Mouse (Mus musculus) thymus, postnatal 36 days (tissue): Measurements from ENCODE around the gene Cog8.

Source experiments
- DNase-seq, 2 experiments: peaks; one replicate each; pipeline ENCODE4 v3.0.0; 2022; ENCODE audit warnings: mixed read lengths in 2 of 2

Gene Cog8

GRCm38 (mm10) chr8:107056076-107056972 is at the start of gene Cog8, which contains the start of gene Nip7:
TSS of gene Cog8 (minus strand) at chr8:107056689.
TSS of gene Nip7 (plus strand) at chr8:107056877.
- DNase-seq: peak; percentile 92 to 95

- DNase-seq: peak; percentile 67 to 73
Observed at GRCm38 (mm10) chr8:107104547-107104946, 48.1 kb upstream of the Cog8 start.

GRCm38 (mm10) chr8:107100635-107101034 is 44.1 kb upstream of the Cog8 start:
- DNase-seq: no peak

DNA sequence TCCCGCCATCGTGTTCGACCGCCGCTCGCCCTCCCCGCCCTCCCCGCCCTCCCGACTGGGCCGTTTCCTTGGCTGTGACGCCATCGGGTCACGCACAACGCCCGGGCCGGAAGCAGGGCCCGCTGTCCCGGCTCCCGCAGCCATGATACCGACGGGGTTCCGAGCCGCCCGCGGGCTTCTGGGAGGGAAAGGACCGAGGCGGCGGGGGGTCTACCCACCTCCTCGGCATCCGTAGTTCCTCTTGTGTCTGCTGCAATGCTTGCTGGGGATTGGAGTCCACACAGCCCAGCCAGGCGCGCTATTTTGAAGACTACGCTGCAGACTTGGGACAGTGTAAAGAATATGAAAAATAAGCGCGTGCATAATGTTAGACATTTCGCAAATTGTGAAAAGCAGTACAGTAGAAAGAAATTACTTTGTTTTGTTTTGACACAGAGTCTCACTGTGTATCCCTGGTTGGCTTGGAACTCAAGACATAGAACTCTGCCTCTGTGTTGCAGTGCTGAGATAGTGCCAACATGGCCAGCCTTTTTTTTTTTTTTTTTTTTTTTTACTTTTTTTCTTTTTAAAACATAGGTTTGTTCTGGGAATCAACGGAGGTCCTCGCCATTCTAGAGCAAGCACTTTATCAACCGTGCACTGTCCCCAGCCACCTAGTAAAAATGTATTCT is 40.0 kb upstream of the Cog8 start, which contains the start of gene Terf2:
Terf2 (minus strand) TSS at position 182 of the 671 bp plus-strand sequence.
- peak; percentile 88 to 93 for DNase-seq

GRCm38 (mm10) chr8:107095717-107096365 is 39.4 kb upstream of the Cog8 start:
- DNase-seq: no peak

DNA sequence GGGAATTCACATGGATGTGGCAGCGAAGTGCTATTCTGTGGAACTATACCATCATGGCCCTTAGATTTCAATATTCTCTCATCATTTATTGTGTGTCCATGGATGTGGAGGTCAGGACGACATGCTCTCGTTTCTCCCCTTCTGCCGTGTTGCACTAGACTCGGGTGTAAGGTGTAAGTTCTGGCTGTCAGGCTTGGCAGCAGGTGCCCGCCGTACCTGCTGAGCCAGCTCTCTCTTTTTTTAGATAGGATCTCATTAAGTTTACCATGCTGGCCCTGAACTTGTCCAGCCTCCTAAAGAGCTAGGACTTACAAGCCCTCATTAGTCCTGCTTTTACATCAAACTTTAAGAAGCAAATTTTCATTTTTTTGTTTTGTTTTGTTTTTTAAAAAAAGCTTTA is 34.0 kb upstream of the Cog8 start:
- no peak for DNase-seq

GRCm38 (mm10) chr8:107088526-107089063 is 32.1 kb upstream of the Cog8 start:
- DNase-seq: no peak

- no peak for DNase-seq
Observed at GRCm38 (mm10) chr8:107086018-107086417, 29.5 kb upstream of the Cog8 start.

DNA sequence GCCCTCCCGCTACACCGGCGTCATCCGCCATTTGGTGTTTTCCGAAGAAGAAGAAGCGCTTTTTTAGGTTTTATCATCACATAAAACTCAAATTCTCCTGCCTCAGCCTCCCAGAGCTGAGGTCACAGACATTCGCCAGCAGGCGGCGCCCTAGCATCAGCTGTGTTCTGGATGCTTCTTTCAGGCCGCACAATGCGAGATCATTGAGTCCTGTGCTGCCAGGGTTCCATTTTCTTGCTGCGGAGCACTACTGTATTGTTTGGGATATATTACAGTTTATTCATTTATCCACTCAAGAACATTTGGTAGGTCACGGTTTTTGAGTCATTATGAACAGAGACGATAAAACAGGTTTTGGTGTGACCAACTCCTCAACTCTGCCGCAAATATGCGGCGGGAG is 28.9 kb upstream of the Cog8 start:
- peak; percentile 22 to 30 for DNase-seq

- no peak for DNase-seq
Observed at GRCm38 (mm10) chr8:107076239-107076888, 19.9 kb upstream of the Cog8 start.

GRCm38 (mm10) chr8:107074128-107074527 is 17.6 kb upstream of the Cog8 start:
- no peak for DNase-seq

- DNase-seq: no peak
Observed at GRCm38 (mm10) chr8:107073706-107074105, 17.2 kb upstream of the Cog8 start.

DNA sequence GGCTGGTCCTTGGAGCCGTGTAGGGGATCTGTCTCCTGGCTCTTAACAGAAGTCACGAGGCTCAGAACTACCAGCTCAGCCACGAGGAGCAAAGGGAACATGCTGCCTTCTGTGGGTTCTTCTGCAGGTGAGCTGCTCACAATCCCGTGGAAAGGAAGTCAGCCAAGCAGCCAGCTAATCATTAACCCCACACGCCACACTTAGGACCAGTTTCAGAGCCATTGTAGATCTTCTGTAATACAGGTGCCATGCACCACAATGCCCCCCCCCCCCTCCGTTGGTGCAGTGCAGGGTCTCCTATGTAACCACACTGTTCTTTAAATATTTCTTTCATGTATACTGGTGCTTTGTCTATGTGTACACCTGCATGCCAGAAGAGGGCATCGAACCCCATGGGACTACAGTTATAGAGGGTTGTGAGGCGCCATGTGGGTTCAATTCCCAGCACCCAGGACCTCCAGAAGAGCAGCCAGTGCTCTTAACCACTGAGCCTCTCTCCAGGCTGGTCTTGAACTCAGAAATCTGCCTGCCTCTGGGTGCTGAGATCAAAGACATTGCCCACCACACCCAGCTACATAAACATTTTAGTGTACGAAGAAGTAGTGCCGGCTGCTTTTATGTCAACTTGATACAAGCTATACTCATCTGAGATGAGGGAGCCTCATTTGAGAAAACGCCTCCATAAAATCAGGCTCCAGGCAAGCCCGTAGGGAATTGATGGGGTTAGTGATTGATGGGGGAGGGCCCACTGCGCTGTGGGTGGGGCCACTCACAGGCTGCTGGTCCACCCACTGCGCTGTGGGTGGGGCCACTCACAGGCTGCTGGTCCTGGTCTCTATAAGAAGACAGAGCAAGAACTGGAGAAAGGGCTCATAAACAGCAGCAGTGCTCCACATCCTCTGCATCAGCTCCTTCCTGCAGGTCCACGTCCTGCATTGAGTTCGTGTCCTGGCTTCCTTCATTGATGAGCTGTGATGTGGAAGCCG is 9.3 kb upstream of the Cog8 start, which contains the start of gene Tmed6:
Tmed6 (minus strand) TSS at position 134 of the 986 bp plus-strand sequence.
- no peak for DNase-seq

- no peak for DNase-seq
Observed at GRCm38 (mm10) chr8:107062613-107063012, 6.1 kb upstream of the Cog8 start.

- no peak for DNase-seq
Observed at GRCm38 (mm10) chr8:107056973-107057369, 482 bp upstream of the Cog8 start.

- no peak for DNase-seq
Observed at GRCm38 (mm10) chr8:107052046-107052445, 4.4 kb downstream of the Cog8 start.

GRCm38 (mm10) chr8:107049480-107049879 is 7.0 kb downstream of the Cog8 start:
- no peak for DNase-seq

DNA sequence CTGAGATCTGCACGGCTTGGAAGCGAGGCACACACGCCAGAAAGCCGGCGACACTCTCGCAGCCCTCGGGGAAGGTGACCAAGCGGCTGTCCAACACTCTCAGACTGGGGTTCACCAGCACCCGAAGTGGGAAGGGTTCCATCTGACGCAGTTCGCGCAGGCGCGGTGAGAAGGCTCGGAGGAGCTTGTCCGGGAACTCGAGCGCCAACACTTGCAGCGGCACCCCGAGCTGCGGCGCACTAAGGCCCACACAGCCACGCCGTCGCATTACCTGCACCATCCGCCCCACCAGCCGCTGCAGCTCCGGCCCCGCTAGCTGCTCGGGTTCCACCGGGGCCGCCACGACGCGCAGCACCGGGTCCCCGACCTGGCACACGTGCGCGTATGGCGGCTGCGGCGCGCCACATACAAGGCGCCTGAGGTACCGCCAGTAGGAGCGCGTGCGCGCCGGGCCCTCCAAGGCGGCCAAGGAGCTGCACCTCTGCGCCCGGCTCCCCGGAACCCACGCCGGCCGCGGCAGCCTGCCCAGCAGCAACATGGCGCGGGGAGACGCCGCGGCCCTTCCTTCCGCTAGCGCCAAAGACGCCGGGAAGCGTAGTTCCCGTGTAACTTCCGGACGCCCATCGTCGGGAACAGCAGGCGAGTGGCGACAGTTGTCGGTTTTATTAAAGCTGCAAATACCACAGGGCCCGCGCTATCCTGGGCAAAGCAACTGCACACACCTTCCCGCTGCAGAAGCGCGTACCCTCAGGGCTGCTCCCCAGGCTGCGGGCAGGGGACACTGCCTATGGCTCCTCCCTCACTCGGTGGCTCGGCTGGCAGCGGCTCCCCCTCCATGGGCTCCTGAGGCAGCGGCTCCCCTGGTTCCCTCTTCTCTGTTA is 8.2 kb downstream of the Cog8 start, which contains the start of gene Pdf:
Pdf (minus strand) TSS at position 554 of the 881 bp plus-strand sequence.
- peak; percentile 77 to 84 for DNase-seq

GRCm38 (mm10) chr8:107046976-107047375 is 9.5 kb downstream of the Cog8 start:
- DNase-seq: no peak

DNA sequence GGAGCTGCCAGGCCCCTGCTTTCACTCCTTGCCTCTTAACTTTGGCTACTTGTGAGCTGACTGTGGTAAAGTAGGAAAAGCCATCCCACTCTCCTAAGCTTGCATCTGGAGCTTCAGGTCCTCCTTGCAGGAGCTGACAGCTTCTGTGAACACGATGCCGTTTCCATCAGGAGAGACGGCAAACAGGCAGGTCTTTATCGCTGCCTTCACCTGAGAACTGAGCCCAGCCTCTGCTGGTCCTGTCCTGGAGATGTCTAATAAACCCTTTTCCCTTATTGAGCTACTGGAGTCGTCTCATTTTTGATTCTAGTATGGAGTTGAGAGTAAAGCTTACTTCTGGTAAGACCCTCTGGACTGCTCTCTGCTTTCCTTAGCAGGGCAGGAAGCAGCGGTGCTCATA is 11.0 kb downstream of the Cog8 start:
- DNase-seq: no peak
